Mouse (Mus musculus) brain, adult 2 months (tissue): ENCODE results near the gene Shisa7.
"Not testable (repeated sequence)": the region's sequence is repeated elsewhere in the genome, so short reads cannot be mapped to it uniquely, and the experiment has no call there.

ENCODE experiments used
- DNase-seq: peaks from one replicate; pipeline ENCODE4 v3.0.0; 2011; ENCODE audit warnings: low read depth, low spot score

The Shisa7 gene

GRCm38 (mm10) chr7:4844917-4845309 lies 417 bp upstream of the Shisa7 start:
- peak; percentile 96 for DNase-seq

- peak; percentile 88 for DNase-seq
Observed at GRCm38 (mm10) chr7:4843604-4844244, 772 bp downstream of the Shisa7 start.

GRCm38 (mm10) chr7:4842634-4843131 lies 1.8 kb downstream of the Shisa7 start:
- peak; percentile 81 for DNase-seq

GRCm38 (mm10) chr7:4842077-4842476 lies 2.4 kb downstream of the Shisa7 start:
- DNase-seq = peak; percentile 77

GRCm38 (mm10) chr7:4837639-4838038 lies 6.9 kb downstream of the Shisa7 start:
- no peak for DNase-seq

GRCm38 (mm10) chr7:4836351-4836792 lies 8.1 kb downstream of the Shisa7 start:
- peak; percentile 87 for DNase-seq

GRCm38 (mm10) chr7:4835631-4836327 lies 8.7 kb downstream of the Shisa7 start:
- no peak for DNase-seq

- no peak for DNase-seq
Observed at GRCm38 (mm10) chr7:4830476-4830875, 14.0 kb downstream of the Shisa7 start.

- no peak for DNase-seq
Observed at GRCm38 (mm10) chr7:4825365-4825764, 19.1 kb downstream of the Shisa7 start.

GRCm38 (mm10) chr7:4822162-4822907 lies 22.2 kb downstream of the Shisa7 start:
- DNase-seq = no peak

GRCm38 (mm10) chr7:4821690-4822089 lies 22.8 kb downstream of the Shisa7 start:
- DNase-seq = peak; percentile 87

GRCm38 (mm10) chr7:4820925-4821324 lies 23.6 kb downstream of the Shisa7 start:
- not testable (repeated sequence) for DNase-seq

GRCm38 (mm10) chr7:4816559-4816958 lies 27.9 kb downstream of the Shisa7 start:
- no peak for DNase-seq

GRCm38 (mm10) chr7:4813105-4813791 lies 31.2 kb downstream of the Shisa7 start:
- DNase-seq = no peak

- peak; percentile 100 for DNase-seq
Observed at GRCm38 (mm10) chr7:4812303-4813104, 32.0 kb downstream of the Shisa7 start, which contains the start of gene Ube2s. Gene Ube2s, minus strand, starts transcription at chr7:4812590.

- DNase-seq = no peak
Observed at GRCm38 (mm10) chr7:4811842-4812302, 32.6 kb downstream of the Shisa7 start.

GRCm38 (mm10) chr7:4811131-4811530 lies 33.4 kb downstream of the Shisa7 start:
- DNase-seq = not testable (repeated sequence)

- DNase-seq = peak; percentile 81
Observed at GRCm38 (mm10) chr7:4806716-4807115, 37.8 kb downstream of the Shisa7 start.

- DNase-seq = no peak
Observed at GRCm38 (mm10) chr7:4802247-4802646, 42.2 kb downstream of the Shisa7 start.

GRCm38 (mm10) chr7:4795767-4796433 lies 48.6 kb downstream of the Shisa7 start:
- DNase-seq = peak; percentile 82
